Mouse (Mus musculus) lung, postnatal 0 days (tissue): ENCODE results near the gene Ift46.

Experiments used
- CTCF ChIP-seq: IDR thresholded peaks from 2 replicates; pipeline ENCODE4 v1.5.1; 2016; ENCODE audit warnings: antibody characterized with exemption, mild to moderate bottlenecking
- EP300 ChIP-seq: IDR thresholded peaks from 2 replicates; pipeline ENCODE4 v1.6.1; 2016; ENCODE audit warnings: antibody characterized with exemption, mild to moderate bottlenecking, control low read depth

- TF ChIP-seq CTCF (no peak), EP300 (no peak)
Measured at GRCm38 (mm10) chr9:44726431-44727146, 41.1 kb upstream of the Ift46 start.
